Mouse (Mus musculus): Measurements from ENCODE around the gene Dysf. TPM values are rescaled to one million over a fixed set of nuclear protein-coding genes. Genes with fewer than 3 reads are reported as not detected.

The Dysf gene
- polyA plus RNA-seq, 1 experiment, result 5.9 TPM

DNA sequence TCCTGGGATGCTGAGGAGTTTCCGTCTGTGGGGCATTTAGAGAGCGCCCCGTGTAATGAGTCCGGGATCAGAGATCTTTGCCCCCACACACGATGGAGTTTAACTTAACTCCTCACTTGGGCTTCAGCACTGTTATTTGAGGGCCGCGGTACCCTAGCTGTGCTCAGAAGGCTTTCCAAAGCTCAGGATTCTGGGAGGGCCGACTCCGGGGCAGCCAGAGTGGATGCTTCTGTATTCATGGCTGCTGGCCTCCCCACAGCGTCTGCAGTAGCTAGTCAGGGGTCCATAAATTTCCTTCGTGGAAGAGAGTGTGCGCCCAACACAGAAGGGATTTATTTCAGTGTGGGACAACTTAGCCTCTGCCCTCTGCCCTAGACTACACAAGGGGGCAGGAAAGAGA, 97.7 kb downstream of the Dysf start:
- no peak overlapping the region for H3K27ac ChIP-seq (ENCODE audit: insufficient read depth, low read length)
- H3K27me3 ChIP-seq (ENCODE audit: control insufficient read depth, insufficient read depth, low read length), result no peaks in the 10 kb centered on the region; the same call in 1 of the 2 replicates
- H3K4me3 ChIP-seq (replicated peaks; ENCODE audit: insufficient read depth, low read depth, low read length), result no peak overlapping the region
- TF ChIP-seq CTCF (IDR thresholded peaks at IDR 0.05; ENCODE audit: borderline replicate concordance, insufficient read depth, low read depth, low read length) (no peak), POLR2A (IDR thresholded peaks at IDR 0.05; ENCODE audit: borderline replicate concordance, insufficient read depth, low read length) (no peak)
- WGBS, result 33% methylated on average over 12 of the region's 12 CpGs
- H3K4me1 ChIP-seq (ENCODE audit: control insufficient read depth, insufficient read depth, low read length), result peaks cover 10% of the 10 kb centered on the region
- DNase-seq, result no peak

DNA sequence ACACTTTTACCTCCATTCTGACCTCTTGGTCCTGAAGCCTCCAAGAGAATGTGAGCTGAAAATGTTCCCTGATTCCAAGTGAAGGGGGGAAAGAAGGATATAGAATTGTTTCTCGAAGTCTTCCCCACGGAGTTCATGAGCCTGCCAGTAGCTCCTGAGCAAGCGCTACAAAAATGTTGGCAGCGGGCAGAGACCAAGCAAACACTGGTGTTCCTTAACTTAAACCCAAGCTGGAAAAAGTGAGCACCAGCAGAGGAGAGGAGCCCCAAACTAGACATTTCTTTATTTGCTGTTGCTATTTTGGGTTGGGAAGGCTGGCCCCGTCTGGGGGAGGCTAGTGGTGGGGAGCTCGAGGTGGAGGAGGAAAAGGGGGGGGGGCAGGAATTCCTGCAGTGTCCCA, 102.0 kb downstream of the Dysf start:
- 69% methylated on average over 6 of the region's 6 CpGs for WGBS
- TF ChIP-seq POLR2A (IDR thresholded peaks at IDR 0.05; ENCODE audit: borderline replicate concordance, insufficient read depth, low read length), result no peak
- H3K27ac ChIP-seq (ENCODE audit: insufficient read depth, low read length), result no peak overlapping the region
- no peaks in the 10 kb centered on the region; the same call in 1 of the 2 replicates for H3K27me3 ChIP-seq (ENCODE audit: control insufficient read depth, insufficient read depth, low read length)
- H3K4me1 ChIP-seq (ENCODE audit: control insufficient read depth, insufficient read depth, low read length), result 0 out of 2 replicates have a peak, but pooled peaks cover 1% of the 10 kb centered on the region
- DNase-seq, result no peak
- H3K4me3 ChIP-seq (replicated peaks; ENCODE audit: insufficient read depth, low read depth, low read length), result no peak overlapping the region

DNA sequence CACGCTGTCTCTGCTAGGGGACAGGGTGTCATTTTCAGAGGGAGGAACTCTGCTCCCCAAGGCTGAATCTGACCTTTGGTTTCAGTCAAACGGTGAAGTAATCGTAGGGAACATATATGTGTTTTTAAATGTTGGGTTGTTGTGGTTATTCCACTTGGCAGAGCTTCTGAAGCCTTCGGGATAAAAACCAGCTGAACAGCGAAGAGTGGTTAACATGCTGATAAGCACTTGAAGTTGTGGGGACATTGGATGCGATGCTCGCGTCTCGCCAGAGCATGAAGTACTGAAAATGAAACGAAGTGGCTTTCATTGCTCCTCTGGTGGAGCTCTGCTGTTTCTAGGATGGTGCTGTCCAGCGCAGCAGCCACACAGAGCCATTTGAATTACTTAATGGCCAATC, 102.7 kb downstream of the Dysf start:
- no peak for DNase-seq
- Histone ChIP-seq H3K27ac (ENCODE audit: insufficient read depth, low read length) (no peak overlapping the region), H3K27me3 (ENCODE audit: control insufficient read depth, insufficient read depth, low read length) (no peaks in the 10 kb centered on the region), H3K4me1 (ENCODE audit: control insufficient read depth, insufficient read depth, low read length) (no peaks in the 10 kb centered on the region), H3K4me3 (replicated peaks; ENCODE audit: insufficient read depth, low read depth, low read length) (no peak overlapping the region)
- no peak for TF ChIP-seq CTCF (IDR thresholded peaks at IDR 0.05; ENCODE audit: borderline replicate concordance, insufficient read depth, low read depth, low read length)
- no peak for TF ChIP-seq POLR2A (IDR thresholded peaks at IDR 0.05; ENCODE audit: borderline replicate concordance, insufficient read depth, low read length)
- WGBS, result 94% methylated on average over 11 of the region's 11 CpGs

DNA sequence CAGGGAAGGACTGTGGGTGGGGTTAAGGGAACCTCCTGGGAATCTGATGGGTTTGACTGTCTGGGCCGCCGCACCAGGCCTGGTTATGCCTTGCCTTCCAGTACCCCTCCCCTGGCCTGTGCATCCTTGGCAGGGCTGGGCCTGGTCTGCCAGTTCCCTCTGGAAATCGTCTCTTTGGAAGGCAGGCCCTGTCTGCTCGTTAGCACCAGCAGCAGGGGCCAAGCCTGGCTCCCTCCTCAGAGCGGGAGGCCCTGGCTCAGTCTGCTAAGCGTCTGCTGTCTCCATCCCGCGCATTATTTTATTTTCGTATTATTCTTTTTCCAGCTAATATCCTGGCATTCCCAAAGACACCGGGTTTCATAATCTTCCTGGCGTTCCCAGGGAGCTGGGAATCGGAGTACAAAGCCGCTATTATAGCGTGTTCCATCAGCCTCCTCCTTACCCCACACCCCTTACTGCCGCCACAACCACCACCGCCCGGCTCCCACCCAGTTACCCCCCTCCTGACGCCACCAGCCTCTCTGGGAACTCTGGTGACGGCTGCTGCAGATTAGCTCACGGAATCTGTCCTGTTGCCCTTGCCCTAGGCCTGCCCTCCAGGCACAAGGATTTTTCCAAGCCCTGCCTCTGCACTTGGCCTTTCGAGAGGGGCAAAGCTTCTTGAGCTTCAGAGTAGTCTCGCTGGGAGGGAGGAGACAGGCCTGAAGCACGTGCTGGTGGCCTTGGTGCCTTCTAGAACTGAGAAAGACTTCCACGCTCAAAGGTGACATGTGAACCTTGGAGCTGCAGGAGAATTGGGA, 111.5 kb downstream of the Dysf start:
- 36% methylated on average over 24 of the region's 24 CpGs for WGBS
- TF ChIP-seq CTCF (IDR thresholded peaks at IDR 0.05; ENCODE audit: borderline replicate concordance, insufficient read depth, low read depth, low read length) (no peak), POLR2A (IDR thresholded peaks at IDR 0.05; ENCODE audit: borderline replicate concordance, insufficient read depth, low read length) (no peak)
- peak in 1 of 2 experiments; percentile 50 for DNase-seq
- peaks cover 3% of the 10 kb centered on the region; the same call in 1 of the 2 replicates for H3K4me1 ChIP-seq (ENCODE audit: control insufficient read depth, insufficient read depth, low read length)
- no peak overlapping the region for H3K4me3 ChIP-seq (replicated peaks; ENCODE audit: insufficient read depth, low read depth, low read length)
- H3K27ac ChIP-seq (ENCODE audit: insufficient read depth, low read length), result no peak overlapping the region
- H3K27me3 ChIP-seq (ENCODE audit: control insufficient read depth, insufficient read depth, low read length), result no peaks in the 10 kb centered on the region

DNA sequence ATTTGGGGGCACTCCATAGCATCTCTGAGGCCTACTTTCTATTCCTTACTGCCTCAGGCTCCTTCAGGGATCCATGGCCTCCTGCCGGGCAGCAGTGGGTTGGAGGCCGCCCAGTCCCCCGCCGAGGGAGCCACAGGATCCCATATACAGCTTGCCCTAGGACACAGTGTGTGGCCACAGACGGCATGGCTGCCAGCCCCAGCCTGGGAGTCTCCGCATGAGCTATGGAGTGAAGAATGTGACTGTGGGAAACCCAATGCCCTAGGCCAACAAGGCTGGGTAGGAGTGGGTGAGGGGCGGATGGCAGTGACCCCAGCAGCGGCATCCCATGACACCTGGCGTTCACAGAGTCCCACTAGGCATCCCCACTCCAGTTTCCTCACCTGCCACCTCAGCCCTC, 116.2 kb downstream of the Dysf start:
- no peaks in the 10 kb centered on the region for H3K27me3 ChIP-seq (ENCODE audit: control insufficient read depth, insufficient read depth, low read length)
- TF ChIP-seq POLR2A (IDR thresholded peaks at IDR 0.05; ENCODE audit: borderline replicate concordance, insufficient read depth, low read length), result no peak
- no peak for TF ChIP-seq CTCF (IDR thresholded peaks at IDR 0.05; ENCODE audit: borderline replicate concordance, insufficient read depth, low read depth, low read length)
- H3K4me3 ChIP-seq (replicated peaks; ENCODE audit: insufficient read depth, low read depth, low read length), result no peak overlapping the region
- no peak for DNase-seq
- WGBS, result 83% methylated on average over 9 of the region's 9 CpGs
- no peak overlapping the region for H3K27ac ChIP-seq (ENCODE audit: insufficient read depth, low read length)
- peaks cover 2% of the 10 kb centered on the region; the same call in 1 of the 2 replicates for H3K4me1 ChIP-seq (ENCODE audit: control insufficient read depth, insufficient read depth, low read length)

DNA sequence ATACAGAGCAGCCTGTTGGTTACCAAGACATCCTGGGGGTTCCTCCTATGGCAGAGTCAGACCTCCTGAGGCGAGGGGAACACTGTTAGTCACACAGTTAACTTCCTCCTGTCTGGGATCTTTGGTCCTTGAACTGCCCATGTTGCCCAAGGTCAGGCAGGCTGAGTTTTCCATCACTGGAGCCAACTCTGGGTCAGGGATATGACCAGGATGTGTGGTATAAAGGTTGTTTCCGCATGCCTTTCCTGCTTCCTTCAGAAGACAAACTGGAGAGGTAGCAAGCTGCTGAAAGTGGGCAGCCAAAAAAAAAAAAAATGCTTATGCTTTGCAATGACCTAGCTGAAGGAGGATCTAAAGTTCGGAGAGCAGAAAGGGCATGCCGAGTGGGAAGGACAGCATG, 116.7 kb downstream of the Dysf start:
- Histone ChIP-seq H3K27ac (ENCODE audit: insufficient read depth, low read length) (no peak overlapping the region), H3K27me3 (ENCODE audit: control insufficient read depth, insufficient read depth, low read length) (no peaks in the 10 kb centered on the region), H3K4me3 (replicated peaks; ENCODE audit: insufficient read depth, low read depth, low read length) (no peak overlapping the region), H3K4me1 (ENCODE audit: control insufficient read depth, insufficient read depth, low read length) (no peaks in the 10 kb centered on the region)
- TF ChIP-seq CTCF (IDR thresholded peaks at IDR 0.05; ENCODE audit: borderline replicate concordance, insufficient read depth, low read depth, low read length) (no peak), POLR2A (IDR thresholded peaks at IDR 0.05; ENCODE audit: borderline replicate concordance, insufficient read depth, low read length) (no peak)
- 94% methylated on average over 4 of the region's 4 CpGs for WGBS
- no peak for DNase-seq

DNA sequence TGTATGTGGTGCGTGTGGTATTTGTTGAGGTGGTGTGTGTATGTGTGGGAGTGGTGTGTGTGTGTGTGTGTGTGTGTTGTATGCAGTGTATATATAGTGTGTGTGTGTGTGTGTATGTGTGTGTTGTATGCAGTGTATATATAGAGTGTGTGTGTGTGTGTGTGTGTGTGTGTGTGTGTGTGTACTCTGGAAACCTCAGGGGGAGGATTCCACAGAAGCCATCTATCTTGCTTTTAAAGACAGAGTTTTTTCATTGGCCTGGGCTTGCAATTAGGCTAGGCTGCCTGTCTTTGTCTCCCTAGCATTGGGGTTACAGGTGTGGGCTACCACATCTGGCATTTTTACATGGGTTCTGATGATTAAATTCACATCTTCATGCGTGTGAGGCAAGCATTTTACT, 119.8 kb downstream of the Dysf start:
- Histone ChIP-seq H3K4me1 (ENCODE audit: control insufficient read depth, insufficient read depth, low read length) (no peaks in the 10 kb centered on the region), H3K4me3 (replicated peaks; ENCODE audit: insufficient read depth, low read depth, low read length) (no peak overlapping the region), H3K27ac (ENCODE audit: insufficient read depth, low read length) (no peak overlapping the region), H3K27me3 (ENCODE audit: control insufficient read depth, insufficient read depth, low read length) (no peaks in the 10 kb centered on the region)
- 99% methylated on average over 2 of the region's 2 CpGs for WGBS
- TF ChIP-seq POLR2A (IDR thresholded peaks at IDR 0.05; ENCODE audit: borderline replicate concordance, insufficient read depth, low read length) (no peak), CTCF (IDR thresholded peaks at IDR 0.05; ENCODE audit: borderline replicate concordance, insufficient read depth, low read depth, low read length) (no peak)
- no peak for DNase-seq

DNA sequence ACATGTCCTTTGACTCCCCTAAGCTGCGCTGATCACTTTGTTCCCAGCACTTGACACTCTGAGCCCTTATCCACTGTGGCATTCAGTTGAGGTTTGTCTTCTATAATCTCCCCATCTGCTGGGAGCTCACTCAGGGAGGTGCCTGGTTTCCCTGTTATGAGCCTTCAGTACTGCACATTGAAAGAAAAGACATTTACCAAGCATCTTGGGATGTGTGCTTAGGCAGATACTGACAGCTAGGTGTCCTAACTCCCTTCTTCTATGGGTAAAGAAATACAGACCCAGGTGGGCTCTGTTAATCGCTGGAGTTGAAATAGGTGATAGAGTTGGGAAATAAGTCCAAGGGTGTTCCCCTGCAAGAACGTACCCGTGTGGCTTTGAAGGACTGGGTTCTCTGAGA, 122.5 kb downstream of the Dysf start:
- Histone ChIP-seq H3K4me3 (replicated peaks; ENCODE audit: insufficient read depth, low read depth, low read length) (no peak overlapping the region), H3K4me1 (ENCODE audit: control insufficient read depth, insufficient read depth, low read length) (peaks cover 13% of the 10 kb centered on the region), H3K27me3 (ENCODE audit: control insufficient read depth, insufficient read depth, low read length) (no peaks in the 10 kb centered on the region), H3K27ac (ENCODE audit: insufficient read depth, low read length) (no peak overlapping the region)
- TF ChIP-seq POLR2A (IDR thresholded peaks at IDR 0.05; ENCODE audit: borderline replicate concordance, insufficient read depth, low read length), result no peak
- TF ChIP-seq CTCF (IDR thresholded peaks at IDR 0.05; ENCODE audit: borderline replicate concordance, insufficient read depth, low read depth, low read length), result no peak
- WGBS, result 97% methylated on average over 4 of the region's 4 CpGs
- DNase-seq, result no peak
